Mouse (Mus musculus) intestine, embryonic 16.5 days (tissue): Measurements from ENCODE around the gene Hist1h2ah. TPM values are rescaled to one million over a fixed set of nuclear protein-coding genes. Genes with fewer than 3 reads are reported as not detected.

Source experiments
- ATAC-seq: fragments of 200-750 bp; cut with Nextera tagmentation; 2 replicates; pipeline ENCODE4 v1.8.0; 2017; ENCODE audit warnings: moderate TSS enrichment, moderate library complexity
- H3K27ac ChIP-seq: fragments of 300-500 bp; sonication (generic); 2 replicates; pipeline ENCODE4 v1.5.1; 2014; ENCODE audit warnings: mild to moderate bottlenecking, low read length
- H3K27me3 ChIP-seq: fragments of 300-500 bp; sonication (generic); replicated peaks from 2 replicates; pipeline ENCODE4 v1.6.1; 2014; ENCODE audit warnings: low read length, control low read depth, mixed read lengths; ENCODE audit not compliant: control insufficient read depth, insufficient read depth
- H3K36me3 ChIP-seq: fragments of 300-500 bp; sonication (generic); 2 replicates; pipeline ENCODE4 v1.6.1; 2014; ENCODE audit warnings: low read length, control low read depth; ENCODE audit not compliant: control insufficient read depth, insufficient read depth
- H3K4me1 ChIP-seq: fragments of 300-500 bp; sonication (generic); 2 replicates; pipeline ENCODE4 v1.6.1; 2014; ENCODE audit warnings: low read length, control low read depth, mixed read lengths; ENCODE audit not compliant: control insufficient read depth, insufficient read depth
- H3K4me2 ChIP-seq: fragments of 300-500 bp; sonication (generic); 2 replicates; pipeline ENCODE4 v1.6.1; 2014; ENCODE audit warnings: low read depth, low read length, control low read depth
- H3K4me3 ChIP-seq: fragments of 300-500 bp; sonication (generic); 2 replicates; pipeline ENCODE4 v1.5.1; 2014; ENCODE audit warnings: mild to moderate bottlenecking, low read length
- H3K9ac ChIP-seq: fragments of 300-500 bp; sonication (generic); 2 replicates; pipeline ENCODE4 v1.6.1; 2014; ENCODE audit warnings: low read depth, low read length
- H3K9me3 ChIP-seq: fragments of 300-500 bp; sonication (generic); 2 replicates; pipeline ENCODE4 v1.6.1; 2016; ENCODE audit warnings: low read length, control low read depth; ENCODE audit not compliant: control insufficient read depth
- WGBS: fragments of 180-500 bp; shearing (Covaris S2); extraction: QIAGEN DNeasy Blood & Tissue Kit; methylation state at CpG from one replicate; pipeline ENCODE4 v1.1.7; 2014; 5-methylcytosine and 5-hydroxymethylcytosine counted together
- polyA plus RNA-seq: library from polyadenylated mRNA; unstranded; fragments of >200 nt; fragmentation: Nextera tagmentation; extraction: Ambion mirVana; gene quantifications from 2 replicates; pipeline ENCODE4 v1.2.1, GENCODE M21; 2015

Hist1h2ah gene
- polyA plus RNA-seq, 1 experiment from 2014 or later = 5.1 TPM

GRCm38 (mm10) chr13:22030493-22030892, 4.9 kb downstream of the Hist1h2ah start:
- no peaks in the 10 kb centered on the region for H3K36me3 ChIP-seq
- H3K27ac ChIP-seq = no peak overlapping the region
- no peaks in the 10 kb centered on the region for H3K27me3 ChIP-seq
- no peak overlapping the region for H3K9ac ChIP-seq
- 10% methylated on average over 4 of the region's 4 CpGs for WGBS
- H3K4me3 ChIP-seq = no peak overlapping the region
- ATAC-seq = no peak
- H3K4me2 ChIP-seq = no peak overlapping the region
- H3K4me1 ChIP-seq = peaks cover 3% of the 10 kb centered on the region
- H3K9me3 ChIP-seq = no peaks in the 10 kb centered on the region

DNA sequence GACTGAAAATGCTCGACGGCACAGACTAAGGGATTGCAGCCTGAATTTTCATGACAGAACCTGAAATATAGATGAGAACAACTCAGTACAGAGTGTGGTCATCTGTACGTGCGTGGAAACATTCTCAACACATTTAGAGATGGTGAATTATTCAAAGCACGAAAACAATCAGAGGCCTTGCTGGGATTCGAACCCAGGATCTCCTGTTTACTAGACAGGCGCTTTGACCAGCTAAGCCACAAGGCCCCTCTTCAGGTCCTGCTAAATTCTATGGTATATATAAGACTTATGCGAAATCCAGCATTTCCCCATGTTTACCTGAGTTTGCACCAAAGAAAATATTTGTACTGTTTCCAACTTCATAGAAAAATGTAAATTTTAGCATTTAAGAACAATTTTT, 5.4 kb downstream of the Hist1h2ah start:
- Histone ChIP-seq H3K9me3 (no peaks in the 10 kb centered on the region), H3K4me3 (no peak overlapping the region), H3K27me3 (no peaks in the 10 kb centered on the region), H3K9ac (no peak overlapping the region), H3K4me2 (no peak overlapping the region), H3K4me1 (peaks cover 3% of the 10 kb centered on the region), H3K36me3 (no peaks in the 10 kb centered on the region), H3K27ac (no peak overlapping the region)
- WGBS = 43% methylated on average over 8 of the region's 8 CpGs
- ATAC-seq = no peak

GRCm38 (mm10) chr13:22028673-22029460, 6.5 kb downstream of the Hist1h2ah start:
- Histone ChIP-seq H3K4me1 (peaks cover 3% of the 10 kb centered on the region), H3K4me2 (peak overlapping the region; percentile 70), H3K9ac (peak overlapping the region; percentile 78), H3K9me3 (no peaks in the 10 kb centered on the region), H3K27ac (peak overlapping the region; percentile 87), H3K27me3 (no peaks in the 10 kb centered on the region), H3K36me3 (no peaks in the 10 kb centered on the region), H3K4me3 (peak overlapping the region; percentile 62)
- 1% methylated on average over 40 of the region's 40 CpGs for WGBS
- peak; percentile 81 for ATAC-seq

DNA sequence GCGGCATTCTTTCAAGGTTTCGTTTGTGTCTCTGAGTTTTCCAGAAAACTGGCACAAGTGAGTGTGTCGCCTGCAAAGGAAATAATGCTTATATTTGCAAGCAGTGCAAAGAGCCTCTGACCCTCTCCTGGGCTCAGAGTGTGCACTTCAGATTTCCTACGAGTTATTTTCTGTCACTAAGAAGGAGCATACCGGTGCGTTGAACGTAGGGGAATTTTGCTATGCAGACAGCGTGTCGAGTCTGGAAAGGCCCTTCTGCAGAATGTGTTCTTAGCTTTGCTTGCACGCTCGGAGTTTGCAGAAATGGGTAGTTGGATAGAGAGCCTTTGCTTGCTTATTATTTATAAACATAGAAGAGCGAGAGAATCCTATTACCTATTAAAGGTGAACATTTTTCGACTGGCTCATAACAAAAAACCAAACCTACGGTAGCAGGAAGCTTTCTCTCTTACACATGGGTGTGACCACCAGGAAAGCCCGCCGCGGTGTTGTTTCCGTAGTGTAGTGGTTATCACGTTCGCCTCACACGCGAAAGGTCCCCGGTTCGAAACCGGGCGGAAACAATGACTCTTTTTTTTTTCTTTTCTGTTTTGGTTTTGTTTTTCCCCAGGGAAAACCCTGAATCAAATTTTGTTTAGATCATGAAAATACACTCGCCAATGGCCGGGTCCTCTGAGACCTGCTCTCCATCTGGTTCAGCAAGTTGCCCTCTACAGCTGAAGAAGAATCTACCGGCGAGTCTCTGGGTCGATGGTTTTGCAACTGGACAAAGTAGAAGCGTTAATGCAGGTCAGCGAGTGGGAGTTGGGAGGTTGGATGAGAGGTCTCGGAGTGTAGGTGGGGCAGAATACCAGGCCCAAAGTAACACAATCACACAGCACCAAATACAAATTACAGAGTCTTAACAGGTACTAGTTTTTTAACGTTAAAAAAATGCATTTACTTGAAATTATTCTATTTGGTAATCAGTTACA, 9.0 kb downstream of the Hist1h2ah start:
- Histone ChIP-seq H3K27ac (peak overlapping the region; percentile 35), H3K36me3 (no peaks in the 10 kb centered on the region), H3K4me2 (peak overlapping the region; percentile 58), H3K9ac (peak overlapping the region; percentile 54), H3K4me3 (peak overlapping the region; percentile 52), H3K4me1 (peaks cover 6% of the 10 kb centered on the region), H3K27me3 (no peaks in the 10 kb centered on the region), H3K9me3 (no peaks in the 10 kb centered on the region)
- ATAC-seq = peak; percentile 49; the same call in 1 of the 2 replicates
- 1% methylated on average over 35 of the region's 35 CpGs for WGBS

- no peaks in the 10 kb centered on the region for H3K27me3 ChIP-seq
- WGBS = under 1% methylated on average over 9 of the region's 9 CpGs
- H3K4me2 ChIP-seq = peak overlapping the region; percentile 61
- peaks cover 11% of the 10 kb centered on the region for H3K4me1 ChIP-seq
- peak overlapping the region; percentile 58 for H3K9ac ChIP-seq
- no peaks in the 10 kb centered on the region for H3K36me3 ChIP-seq
- H3K27ac ChIP-seq = 0 out of 2 replicates have a peak overlapping the region, but pooled peaks have one; percentile 2
- no peaks in the 10 kb centered on the region for H3K9me3 ChIP-seq
- ATAC-seq = peak; percentile 68
- peak overlapping the region; percentile 47 for H3K4me3 ChIP-seq
These were observed 13.1 kb downstream of the Hist1h2ah start for GRCm38 (mm10) chr13:22022241-22022640.

DNA sequence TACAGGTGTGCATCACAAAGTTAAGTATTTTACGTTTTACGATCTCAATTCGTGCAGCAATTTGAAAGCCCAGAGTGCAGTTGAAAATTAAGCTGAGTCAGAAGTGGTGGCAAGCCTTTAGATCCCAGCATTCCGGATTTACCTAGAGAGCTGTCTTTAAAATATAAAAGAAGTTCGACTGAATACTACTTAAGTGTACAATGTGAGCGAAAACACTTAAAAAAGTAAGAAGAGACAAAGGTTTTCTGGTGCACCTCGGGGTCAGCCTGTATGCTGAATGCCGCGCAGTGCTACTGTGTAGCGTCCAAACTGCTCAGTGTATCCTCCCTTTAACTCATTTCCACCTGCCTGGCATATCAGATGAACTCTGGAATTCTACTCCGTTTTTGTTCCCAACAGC, 13.8 kb downstream of the Hist1h2ah start:
- under 1% methylated on average over 11 of the region's 11 CpGs for WGBS
- H3K4me1 ChIP-seq = peaks cover 11% of the 10 kb centered on the region
- H3K27me3 ChIP-seq = 0 out of 2 replicates have a peak, but pooled peaks cover under 1% of the 10 kb centered on the region
- peak; percentile 49; the same call in 1 of the 2 replicates for ATAC-seq
- peak overlapping the region; percentile 61 for H3K4me2 ChIP-seq
- H3K36me3 ChIP-seq = no peaks in the 10 kb centered on the region
- H3K9ac ChIP-seq = peak overlapping the region; percentile 58
- H3K4me3 ChIP-seq = peak overlapping the region; percentile 47
- no peaks in the 10 kb centered on the region for H3K9me3 ChIP-seq
- peak overlapping the region; percentile 2; the same call in 1 of the 2 replicates for H3K27ac ChIP-seq

DNA sequence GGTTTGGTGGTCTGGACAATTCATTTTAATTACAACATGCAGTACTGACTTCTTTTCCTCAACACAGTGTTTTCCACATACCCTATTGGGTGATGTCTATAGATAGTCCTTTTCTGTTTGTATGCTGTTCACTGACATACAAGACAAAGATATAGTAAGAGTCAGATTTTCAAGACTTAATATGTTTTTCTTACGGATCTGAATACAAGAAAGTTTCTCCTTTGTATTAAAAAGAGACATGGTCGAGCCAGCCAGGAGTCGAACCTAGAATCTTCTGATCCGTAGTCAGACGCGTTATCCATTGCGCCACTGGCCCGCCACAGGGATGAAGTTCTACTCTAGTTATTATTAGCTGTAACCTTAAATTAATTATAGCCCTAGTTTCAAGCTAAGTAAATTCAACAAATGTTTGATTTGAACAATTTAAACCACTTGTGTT, 14.4 kb downstream of the Hist1h2ah start:
- H3K4me2 ChIP-seq = peak overlapping the region; percentile 61
- H3K9ac ChIP-seq = peak overlapping the region; percentile 53; the same call in 1 of the 2 replicates
- WGBS = 0% methylated on average over 8 of the region's 8 CpGs

GRCm38 (mm10) chr13:22019934-22020835, 15.2 kb downstream of the Hist1h2ah start:
- H3K27me3 ChIP-seq = 0 out of 2 replicates have a peak, but pooled peaks cover 3% of the 10 kb centered on the region
- H3K36me3 ChIP-seq = no peaks in the 10 kb centered on the region
- peak overlapping the region; percentile 53 for H3K9ac ChIP-seq
- peak overlapping the region; percentile 47 for H3K4me3 ChIP-seq
- 1% methylated on average over 44 of the region's 44 CpGs for WGBS
- H3K27ac ChIP-seq = 0 out of 2 replicates have a peak overlapping the region, but pooled peaks have one; percentile 10
- H3K9me3 ChIP-seq = no peaks in the 10 kb centered on the region
- H3K4me1 ChIP-seq = peaks cover 10% of the 10 kb centered on the region; the same call in 1 of the 2 replicates
- H3K4me2 ChIP-seq = peak overlapping the region; percentile 61
- ATAC-seq = peak; percentile 80

More for the DNA sequence above, 14.4 kb downstream of the Hist1h2ah start:
- peaks cover 11% of the 10 kb centered on the region for H3K4me1 ChIP-seq
- H3K4me3 ChIP-seq = peak overlapping the region; percentile 47
- no peak overlapping the region for H3K27ac ChIP-seq
- H3K27me3 ChIP-seq = 0 out of 2 replicates have a peak, but pooled peaks cover 2% of the 10 kb centered on the region
- H3K9me3 ChIP-seq = no peaks in the 10 kb centered on the region
- peak; percentile 82 for ATAC-seq
- H3K36me3 ChIP-seq = no peaks in the 10 kb centered on the region
